Mouse (Mus musculus) midbrain, embryonic 12.5 days (tissue): Measurements from ENCODE around the gene Mtpn. TPM values are rescaled to one million over a fixed set of nuclear protein-coding genes. Genes with fewer than 3 reads are reported as not detected.

Experiments used
- ATAC-seq: fragments of 200-750 bp; cut with Nextera tagmentation; 2 replicates; pipeline ENCODE4 v1.8.0; 2017; ENCODE audit warnings: low read depth, moderate TSS enrichment, moderate library complexity; ENCODE audit not compliant: low FRiP score
- H3K27ac ChIP-seq: fragments of 300-500 bp; sonication (generic); replicated peaks from 2 replicates; pipeline ENCODE4 v1.5.1; 2016; ENCODE audit warnings: mild to moderate bottlenecking
- H3K27me3 ChIP-seq: fragments of 300-500 bp; sonication (generic); 2 replicates; pipeline ENCODE4 v1.6.1; 2016; ENCODE audit warnings: mild to moderate bottlenecking
- H3K36me3 ChIP-seq: fragments of 300-500 bp; sonication (generic); 2 replicates; pipeline ENCODE4 v1.6.1; 2016
- H3K4me1 ChIP-seq: fragments of 300-500 bp; sonication (generic); 2 replicates; pipeline ENCODE4 v1.6.1; 2016
- H3K4me2 ChIP-seq: fragments of 300-500 bp; sonication (generic); replicated peaks from 2 replicates; pipeline ENCODE4 v1.6.1; 2016; ENCODE audit warnings: mild to moderate bottlenecking, moderate library complexity
- H3K4me3 ChIP-seq: fragments of 300-500 bp; sonication (generic); 2 replicates; pipeline ENCODE4 v1.5.1; 2016; ENCODE audit warnings: mild to moderate bottlenecking
- H3K9ac ChIP-seq: fragments of 300-500 bp; sonication (generic); replicated peaks from 2 replicates; pipeline ENCODE4 v1.6.1; 2016; ENCODE audit warnings: mild to moderate bottlenecking, moderate library complexity
- H3K9me3 ChIP-seq: fragments of 300-500 bp; sonication (generic); 2 replicates; pipeline ENCODE4 v1.6.1; 2016; ENCODE audit warnings: mild to moderate bottlenecking
- WGBS: fragments of 180-500 bp; shearing (Covaris S2); methylation state at CpG from one replicate; pipeline ENCODE4 v1.1.7; 2016; 5-methylcytosine and 5-hydroxymethylcytosine counted together
- microRNA-seq: library from miRNA; unstranded; fragments of <30 nt; microRNA quantifications from one replicate; pipeline ENCODE4, GENCODE M21; 2017
- polyA plus RNA-seq: library from polyadenylated mRNA; unstranded; fragments of >200 nt; fragmentation: Nextera tagmentation; extraction: Ambion mirVana; gene quantifications from 2 replicates; pipeline ENCODE4 v1.2.1, GENCODE M21; 2016

Gene Mtpn
- polyA plus RNA-seq, 1 experiment from 2014 or later = 169 TPM

DNA sequence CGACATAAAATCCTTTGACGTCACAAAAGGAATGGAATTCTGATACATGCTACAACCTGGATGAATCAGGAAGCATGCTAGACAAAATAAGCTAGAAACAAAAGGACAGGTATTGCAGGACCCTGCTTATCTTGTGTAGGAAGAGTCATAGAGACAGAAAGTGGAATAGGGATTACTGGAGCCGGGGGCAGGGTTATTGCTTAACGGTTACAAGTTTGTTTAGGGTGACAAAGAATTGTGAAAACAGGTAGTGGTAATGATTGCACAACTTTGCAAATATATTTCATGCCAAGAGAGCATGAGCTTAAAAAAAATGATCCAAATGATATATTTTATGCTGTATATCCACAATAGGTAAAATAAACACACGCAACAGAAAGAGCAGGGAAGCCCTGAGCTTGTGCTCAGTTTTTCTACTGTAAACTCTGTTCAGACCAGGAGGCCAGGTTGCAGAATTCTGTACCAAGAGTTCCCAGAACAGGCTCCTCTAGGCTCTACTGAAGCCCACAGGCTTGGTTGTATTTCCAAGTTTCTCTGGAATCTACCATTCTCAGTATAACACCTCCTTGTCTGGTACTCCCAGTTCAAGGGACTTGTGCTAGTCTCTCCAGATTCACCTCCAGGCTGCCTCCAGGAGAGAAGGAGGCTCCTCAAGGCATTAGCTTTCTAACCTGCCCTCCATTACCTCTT lies 39.6 kb downstream of the Mtpn start:
- Histone ChIP-seq H3K27me3 (no peaks in the 10 kb centered on the region), H3K9ac (no peak overlapping the region), H3K4me1 (no peaks in the 10 kb centered on the region), H3K27ac (no peak overlapping the region), H3K4me3 (no peak overlapping the region), H3K36me3 (no peaks in the 10 kb centered on the region), H3K4me2 (no peak overlapping the region), H3K9me3 (no peaks in the 10 kb centered on the region)
- no peak for ATAC-seq
- 96% methylated on average over 5 of the region's 5 CpGs for WGBS

DNA sequence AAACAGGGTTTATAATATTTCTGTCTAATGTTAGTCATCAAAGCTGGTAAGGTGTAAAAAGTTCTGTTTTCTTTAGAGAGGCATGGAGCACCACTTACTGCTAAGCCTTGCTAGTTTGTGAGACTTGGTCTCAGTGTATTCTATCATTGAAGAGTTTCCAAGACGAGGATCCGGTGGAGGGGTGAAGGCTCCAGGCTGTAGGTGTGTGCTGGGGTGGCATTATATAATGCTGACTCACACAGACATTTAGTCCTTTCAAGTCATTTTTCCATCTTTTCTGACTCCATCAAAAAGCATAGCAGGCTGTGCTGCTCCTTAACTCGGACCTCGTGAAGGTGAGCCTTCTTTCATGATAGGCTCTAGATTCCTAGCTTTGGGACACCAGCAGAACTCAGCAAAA lies 42.3 kb downstream of the Mtpn start:
- Histone ChIP-seq H3K4me2 (no peak overlapping the region), H3K27ac (no peak overlapping the region), H3K27me3 (no peaks in the 10 kb centered on the region), H3K9me3 (no peaks in the 10 kb centered on the region), H3K36me3 (no peaks in the 10 kb centered on the region), H3K9ac (no peak overlapping the region), H3K4me3 (no peak overlapping the region), H3K4me1 (no peaks in the 10 kb centered on the region)
- WGBS = 92% methylated on average over 4 of the region's 4 CpGs
- no peak for ATAC-seq

DNA sequence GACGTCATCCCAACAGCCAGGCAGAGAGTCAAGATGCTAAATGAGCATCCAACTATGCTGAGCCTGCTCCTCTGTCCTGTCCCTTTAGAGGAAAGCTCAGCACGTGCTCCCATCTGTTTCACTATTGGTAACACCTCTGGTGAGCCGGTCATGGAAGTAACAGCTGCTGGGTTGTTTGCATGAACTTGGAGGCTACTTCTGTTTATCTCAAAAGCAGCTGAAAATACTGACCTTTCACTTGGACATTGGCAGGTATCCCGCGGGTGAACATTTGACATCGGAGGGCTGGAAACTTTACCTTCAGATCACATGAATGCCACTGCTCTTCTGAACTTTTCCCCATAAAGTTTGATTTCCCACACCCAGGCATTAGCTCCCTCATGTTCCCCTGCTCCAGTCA lies 45.8 kb downstream of the Mtpn start:
- no peak for ATAC-seq
- 90% methylated on average over 6 of the region's 6 CpGs for WGBS

DNA sequence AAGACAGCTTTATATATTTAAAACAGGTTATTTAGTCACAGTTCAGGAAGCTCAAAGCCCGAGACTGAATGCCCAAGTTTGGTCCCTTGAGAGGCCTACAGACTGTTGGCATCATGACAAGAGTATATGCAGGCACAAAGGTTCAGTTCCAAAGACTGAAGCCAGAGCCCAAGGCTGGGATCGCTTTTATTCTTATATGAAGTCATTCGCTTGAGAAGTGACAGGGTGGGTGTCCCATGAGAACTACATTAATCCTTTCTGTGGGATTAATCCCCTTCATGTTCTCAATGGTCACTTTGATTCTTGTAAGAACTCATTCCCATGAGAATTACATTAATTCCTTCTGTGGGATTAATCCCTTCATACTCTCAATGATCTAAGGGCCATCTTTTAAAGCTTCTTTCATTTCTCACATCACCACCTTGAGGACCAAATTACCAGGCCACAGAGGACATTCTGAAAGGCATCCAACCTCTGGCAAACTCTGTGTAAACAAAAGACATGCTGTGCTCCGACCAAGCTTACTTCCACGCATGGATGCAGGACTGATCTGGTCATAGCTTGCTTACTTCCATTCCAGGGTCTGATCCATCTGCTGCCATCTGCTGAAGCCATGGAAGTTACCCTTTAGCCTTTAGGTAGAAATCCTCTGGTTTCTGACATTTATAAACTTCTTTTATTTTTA lies 59.9 kb downstream of the Mtpn start:
- Histone ChIP-seq H3K4me2 (no peak overlapping the region), H3K4me1 (no peaks in the 10 kb centered on the region), H3K27me3 (peaks cover 50% of the 10 kb centered on the region), H3K4me3 (no peak overlapping the region), H3K27ac (no peak overlapping the region), H3K9ac (no peak overlapping the region), H3K9me3 (no peaks in the 10 kb centered on the region), H3K36me3 (no peaks in the 10 kb centered on the region)
- 19% methylated on average over 5 of the region's 5 CpGs for WGBS
- peak; percentile 89 for ATAC-seq

More for the DNA sequence above, 45.8 kb downstream of the Mtpn start:
- Histone ChIP-seq H3K27me3 (no peaks in the 10 kb centered on the region), H3K4me3 (no peak overlapping the region), H3K36me3 (no peaks in the 10 kb centered on the region), H3K9me3 (no peaks in the 10 kb centered on the region), H3K4me2 (no peak overlapping the region), H3K27ac (no peak overlapping the region), H3K4me1 (no peaks in the 10 kb centered on the region), H3K9ac (no peak overlapping the region)

DNA sequence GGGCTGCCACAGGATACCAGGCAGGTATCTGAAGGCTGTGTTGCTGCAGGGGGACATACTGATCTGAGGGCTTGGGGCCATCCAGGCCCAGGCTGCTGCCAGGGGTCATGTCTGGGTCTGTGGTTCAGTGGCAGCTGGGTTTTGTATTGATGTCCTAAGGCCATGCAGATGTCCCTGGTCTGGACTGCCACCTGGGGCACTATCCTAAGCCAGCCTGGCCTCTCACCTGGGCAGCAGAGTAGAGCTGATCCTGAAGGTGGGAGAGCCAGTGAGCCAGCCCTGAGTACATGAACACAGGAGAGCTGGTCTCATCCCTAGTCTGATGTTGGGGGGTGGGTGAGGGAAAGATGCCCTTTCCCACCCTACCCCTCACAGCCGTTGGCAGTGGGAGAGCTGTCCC lies 62.9 kb downstream of the Mtpn start:
- no peak for ATAC-seq
- 83% methylated on average over 1 of the region's 1 CpGs for WGBS
- no peaks in the 10 kb centered on the region for H3K4me1 ChIP-seq

DNA sequence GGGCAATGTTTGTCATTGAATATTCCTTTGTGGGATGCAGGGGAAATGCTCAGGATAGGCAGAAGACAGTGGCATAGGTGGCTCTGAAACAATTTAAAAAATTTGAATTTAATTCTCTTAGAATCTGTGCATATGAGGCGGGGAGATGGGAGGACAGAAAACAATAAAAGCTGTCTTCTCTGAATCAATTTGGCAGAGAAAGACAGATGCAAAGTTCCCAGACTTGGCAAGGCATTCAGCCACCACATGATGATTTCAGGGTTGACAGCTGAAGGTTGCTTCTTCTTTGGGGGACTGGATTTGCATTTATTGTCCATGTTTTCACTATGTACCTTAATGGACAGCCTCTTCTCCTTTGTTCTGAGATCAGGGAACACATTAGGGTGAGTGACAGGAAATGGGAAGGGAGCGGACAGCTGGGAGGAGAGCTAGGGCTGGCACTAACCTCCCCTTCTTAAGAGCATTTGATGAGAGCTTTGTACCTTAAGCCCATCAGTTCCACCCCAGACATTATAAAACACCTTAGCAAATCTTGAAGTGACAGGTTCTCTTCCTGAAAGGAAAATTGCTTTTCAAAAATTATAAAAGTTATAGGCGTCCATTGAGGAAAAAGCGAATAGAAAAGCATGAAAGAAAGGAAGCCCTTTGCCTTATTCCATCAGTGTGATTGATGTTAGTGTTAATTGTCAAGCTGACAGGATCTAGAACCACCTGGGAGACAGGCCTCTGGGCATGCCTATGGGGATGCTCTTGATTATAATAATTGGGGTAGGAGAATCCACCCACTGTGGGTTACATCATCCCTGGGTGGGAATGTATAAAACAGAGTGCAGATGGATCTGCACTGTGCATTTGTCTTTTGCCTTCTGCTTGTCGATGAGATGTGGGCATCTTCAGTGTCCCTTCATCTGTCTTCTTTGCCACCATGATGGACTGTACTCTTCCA lies 76.0 kb downstream of the Mtpn start:
- Histone ChIP-seq H3K4me2 (no peak overlapping the region), H3K27ac (no peak overlapping the region), H3K4me1 (no peaks in the 10 kb centered on the region), H3K27me3 (no peaks in the 10 kb centered on the region), H3K4me3 (no peak overlapping the region), H3K9ac (no peak overlapping the region), H3K9me3 (no peaks in the 10 kb centered on the region), H3K36me3 (no peaks in the 10 kb centered on the region)
- 73% methylated on average over 5 of the region's 5 CpGs for WGBS
- ATAC-seq = peak; percentile 49; the same call in 1 of the 2 replicates

More for the DNA sequence above, 62.9 kb downstream of the Mtpn start:
- no peak overlapping the region for H3K4me2 ChIP-seq
- no peak overlapping the region for H3K27ac ChIP-seq
- no peak overlapping the region for H3K4me3 ChIP-seq
- no peak overlapping the region for H3K9ac ChIP-seq
- no peaks in the 10 kb centered on the region for H3K36me3 ChIP-seq
- peaks cover 35% of the 10 kb centered on the region for H3K27me3 ChIP-seq
- no peaks in the 10 kb centered on the region for H3K9me3 ChIP-seq

DNA sequence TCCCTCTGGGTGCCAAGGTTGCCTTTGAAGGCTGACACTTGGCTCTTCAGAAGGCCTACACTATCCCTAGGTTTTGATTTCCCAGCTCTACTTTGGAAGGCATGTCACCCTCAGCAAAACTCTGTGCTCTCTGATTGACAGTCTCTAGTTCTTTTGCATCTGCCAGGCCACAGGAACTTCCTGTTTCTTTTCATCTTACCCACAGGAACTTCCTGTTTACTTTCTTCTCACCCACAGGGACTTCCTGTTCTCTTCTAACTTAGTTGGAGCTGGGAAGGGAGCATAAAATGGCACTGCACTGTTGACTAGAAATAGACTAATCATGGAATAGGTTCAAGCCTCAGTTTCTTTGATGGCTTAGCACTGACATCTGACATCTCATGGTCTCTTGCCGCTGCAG lies 77.2 kb downstream of the Mtpn start:
- Histone ChIP-seq H3K4me2 (no peak overlapping the region), H3K9me3 (no peaks in the 10 kb centered on the region)

More for the DNA sequence above, 77.2 kb downstream of the Mtpn start:
- Histone ChIP-seq H3K4me3 (no peak overlapping the region), H3K27me3 (no peaks in the 10 kb centered on the region), H3K36me3 (no peaks in the 10 kb centered on the region), H3K27ac (no peak overlapping the region), H3K9ac (no peak overlapping the region), H3K4me1 (no peaks in the 10 kb centered on the region)
- 79% methylated on average over 1 of the region's 1 CpGs for WGBS
- ATAC-seq = no peak

Small RNA genes lying within 50 kb of the gene (microRNA-seq; reads per million reads assigned to microRNA genes)
- not detected for gene Gm23053

Other genes starting within 250 kb of the Mtpn start
- 0.26 and 0.38 TPM in 2 replicates for gene Slc13a4, start 231.8 kb downstream of the Mtpn start, polyA plus RNA-seq
- gene Fam180a, start 213.7 kb downstream of the Mtpn start, polyA plus RNA-seq = 0.10 and 0.18 TPM in 2 replicates